Mouse (Mus musculus) monocyte, adult 5-6 weeks (primary cell): Measurements from ENCODE around the gene Net1. TPM values are rescaled to one million over a fixed set of nuclear protein-coding genes. Genes with fewer than 3 reads are reported as not detected.
"Not testable (repeated sequence)": the region's sequence is repeated elsewhere in the genome, so short reads cannot be mapped to it uniquely, and the experiment has no call there.

Experiments
- ATAC-seq: fragments of 153-309, 156-312 bp; replicated peaks from 2 replicates; pipeline ENCODE4 v1.8.0; 2017; ENCODE audit warnings: mild to moderate bottlenecking; ENCODE audit not compliant: low TSS enrichment, insufficient number of reproducible peaks, severe bottlenecking, poor library complexity, low FRiP score
- total RNA-seq: library from RNA; stranded (forward); fragments of 200-1000, 200-491, 200-594 nt; gene quantifications from 3 replicates; pipeline ENCODE4 v1.2.3, GENCODE M21; 2017

Net1 gene
- total RNA-seq, 1 experiment from 2014 or later, result 25.9 TPM

GRCm38 (mm10) chr13:3853648-3854333 is 64.2 kb downstream of the Net1 start, which contains the start of gene Calm5:
Calm5 (plus strand) TSS chr13:3854173.
- peak; percentile 40; the same call in 1 of the 2 replicates for ATAC-seq

GRCm38 (mm10) chr13:3850330-3850729 is 67.7 kb downstream of the Net1 start:
- no peak for ATAC-seq

GRCm38 (mm10) chr13:3840662-3841061 is 77.4 kb downstream of the Net1 start:
- not testable (repeated sequence) for ATAC-seq

- ATAC-seq, result peak; percentile 40; the same call in 1 of the 2 replicates
These were observed 80.7 kb downstream of the Net1 start, which contains the start of gene Calm4 for GRCm38 (mm10) chr13:3837312-3837807. Calm4 (plus strand) TSS chr13:3837757.

- ATAC-seq, result not testable (repeated sequence)
These were observed 84.4 kb downstream of the Net1 start for GRCm38 (mm10) chr13:3833644-3834043.

- ATAC-seq, result no peak
These were observed 85.6 kb downstream of the Net1 start for GRCm38 (mm10) chr13:3832450-3832849.

Other genes starting within 250 kb of the Net1 start
- gene Calml3, start 113.9 kb downstream of the Net1 start, total RNA-seq, result not detected in 3 replicates
- gene Calm4, start 80.5 kb downstream of the Net1 start, total RNA-seq, result not detected in 3 replicates
- gene Calm5, start 64.0 kb downstream of the Net1 start, total RNA-seq, result not detected in 3 replicates
- gene Tubal3, start 54 bp upstream of the Net1 start, total RNA-seq, result not detected in 3 replicates
- not detected in 3 replicates for gene Ucn3, start 27.1 kb upstream of the Net1 start, total RNA-seq
- gene Akr1c14, start 130.8 kb upstream of the Net1 start, total RNA-seq, result not detected in 3 replicates
- not detected in 3 replicates for gene Akr1c18, start 232.4 kb upstream of the Net1 start, total RNA-seq